Mouse (Mus musculus) thymus, adult 2 months (tissue): ENCODE measurements at regions not wholly inside any gene's neighbourhood (a gene's known extent, or its start where the extent isn't known, plus 50 kb on each side); places are given as distances from the start of the nearest gene placed in this dataset.

Experiments used
- CTCF ChIP-seq: fragments of 200-500 bp; IDR thresholded peaks from 2 replicates; pipeline ENCODE4 v1.5.1; 2012; ENCODE audit warnings: mild to moderate bottlenecking, control low read depth, low read length, moderate library complexity, borderline replicate concordance; ENCODE audit not compliant: control insufficient read depth, poor library complexity, insufficient read depth; ENCODE audit errors: extremely low read depth
- POLR2A ChIP-seq: fragments of 200-500 bp; IDR thresholded peaks from 2 replicates; pipeline ENCODE4 v1.6.1; 2012; ENCODE audit warnings: mild to moderate bottlenecking, low read length, control low read depth, moderate library complexity; ENCODE audit not compliant: control insufficient read depth, poor library complexity, insufficient read depth; ENCODE audit errors: extremely low read depth

DNA sequence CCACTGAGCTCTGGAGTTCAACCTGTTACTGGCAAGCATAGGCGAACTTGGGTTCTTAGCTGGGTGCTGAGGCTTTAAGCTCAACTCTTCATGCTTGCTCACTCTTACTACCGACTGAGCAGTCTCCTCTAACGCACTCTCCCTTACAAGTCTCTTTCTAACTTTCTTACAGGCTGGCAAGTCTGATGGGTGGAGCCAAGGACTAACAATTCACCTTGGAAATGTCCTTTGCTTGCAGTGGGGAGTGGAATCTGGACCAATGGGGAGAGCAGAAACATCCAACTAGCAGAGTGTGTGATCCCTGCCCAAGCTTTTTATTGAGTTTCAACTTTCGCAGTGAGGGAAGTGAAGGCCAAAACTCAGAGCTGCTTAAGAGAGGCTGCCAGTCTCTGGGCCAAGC is 250.8 kb downstream of the Pten start:
- TF ChIP-seq CTCF (no peak), POLR2A (no peak)
